Mouse (Mus musculus) neural tube, embryonic 11.5 days (tissue): Measurements from ENCODE around the gene Ppih. TPM values are rescaled to one million over a fixed set of nuclear protein-coding genes. Genes with fewer than 3 reads are reported as not detected.
"Not testable (repeated sequence)": the region's sequence is repeated elsewhere in the genome, so short reads cannot be mapped to it uniquely, and the experiment has no call there.

Source experiments
- ATAC-seq: fragments of 200-750 bp; cut with Nextera tagmentation; 2 replicates; pipeline ENCODE4 v1.8.0; 2017; ENCODE audit warnings: moderate number of reproducible peaks, mild to moderate bottlenecking, moderate TSS enrichment, moderate library complexity; ENCODE audit not compliant: insufficient read depth, low FRiP score, low TSS enrichment
- DNase-seq: peaks from one replicate; pipeline ENCODE4 v3.0.0-alpha.2; 2015; ENCODE audit warnings: low spot score
- H3K27ac ChIP-seq: fragments of 300-500 bp; sonication (generic); 2 replicates; pipeline ENCODE4 v1.5.1; 2014; ENCODE audit warnings: low read depth, mild to moderate bottlenecking, low read length
- H3K27me3 ChIP-seq: fragments of 300-500 bp; sonication (generic); 2 replicates; pipeline ENCODE4 v1.6.1; 2014; ENCODE audit warnings: mild to moderate bottlenecking, low read length, mixed read lengths; ENCODE audit not compliant: control insufficient read depth, insufficient read depth
- H3K36me3 ChIP-seq: fragments of 300-500 bp; sonication (generic); 2 replicates; pipeline ENCODE4 v1.6.1; 2014; ENCODE audit warnings: mild to moderate bottlenecking, low read length, moderate library complexity, mixed read lengths; ENCODE audit not compliant: control insufficient read depth, insufficient read depth
- H3K4me1 ChIP-seq: fragments of 300-500 bp; sonication (generic); 2 replicates; pipeline ENCODE4 v1.6.1; 2014; ENCODE audit warnings: low read length, mixed read lengths; ENCODE audit not compliant: control insufficient read depth, insufficient read depth
- H3K4me2 ChIP-seq: fragments of 300-500 bp; sonication (generic); 2 replicates; pipeline ENCODE4 v1.6.1; 2014; ENCODE audit warnings: low read depth, mild to moderate bottlenecking, moderate library complexity
- H3K4me3 ChIP-seq: fragments of 300-500 bp; sonication (generic); 2 replicates; pipeline ENCODE4 v1.5.1; 2014; ENCODE audit warnings: low read depth, low read length
- H3K9ac ChIP-seq: fragments of 300-500 bp; sonication (generic); 2 replicates; pipeline ENCODE4 v1.6.1; 2014; ENCODE audit warnings: mild to moderate bottlenecking, low read length
- H3K9me3 ChIP-seq: fragments of 300-500 bp; sonication (generic); 2 replicates; pipeline ENCODE4 v1.6.1; 2016; ENCODE audit warnings: low read length; ENCODE audit not compliant: control insufficient read depth
- WGBS: fragments of 180-500 bp; shearing (Covaris S2); extraction: QIAGEN DNeasy Blood & Tissue Kit; methylation state at CpG from one replicate; pipeline ENCODE4 v1.1.7; 2014; 5-methylcytosine and 5-hydroxymethylcytosine counted together
- polyA plus RNA-seq: library from polyadenylated mRNA; unstranded; fragments of >200 nt; fragmentation: Nextera tagmentation; extraction: Ambion mirVana; gene quantifications from 2 replicates; pipeline ENCODE4 v1.2.1, GENCODE M21; 2014

The Ppih gene
- polyA plus RNA-seq, 1 experiment from 2014 or later = 106 TPM

GRCm38 (mm10) chr4:119294415-119295133 is 25.8 kb downstream of the Ppih start, which contains the start of gene Ybx1:
Gene Ybx1 (minus strand): TSS chr4:119294604.
- H3K9ac ChIP-seq = peak within 1 kb of the TSS; percentile 91
- peaks cover 14% of the 10 kb centered on the region for H3K4me1 ChIP-seq
- H3K27me3 ChIP-seq = no peaks in the 10 kb centered on the region
- no peaks in the 10 kb centered on the region for H3K9me3 ChIP-seq
- peak within 1 kb of the TSS; percentile 88 for H3K4me2 ChIP-seq
- no peaks in the 10 kb centered on the region for H3K36me3 ChIP-seq
- DNase-seq = peak; percentile 98
- ATAC-seq = peak; percentile 100
- WGBS = under 1% methylated on average over 61 of the region's 61 CpGs
- H3K27ac ChIP-seq = peak within 1 kb of the TSS; percentile 86
- peak within 1 kb of the TSS; percentile 99 for H3K4me3 ChIP-seq

DNA sequence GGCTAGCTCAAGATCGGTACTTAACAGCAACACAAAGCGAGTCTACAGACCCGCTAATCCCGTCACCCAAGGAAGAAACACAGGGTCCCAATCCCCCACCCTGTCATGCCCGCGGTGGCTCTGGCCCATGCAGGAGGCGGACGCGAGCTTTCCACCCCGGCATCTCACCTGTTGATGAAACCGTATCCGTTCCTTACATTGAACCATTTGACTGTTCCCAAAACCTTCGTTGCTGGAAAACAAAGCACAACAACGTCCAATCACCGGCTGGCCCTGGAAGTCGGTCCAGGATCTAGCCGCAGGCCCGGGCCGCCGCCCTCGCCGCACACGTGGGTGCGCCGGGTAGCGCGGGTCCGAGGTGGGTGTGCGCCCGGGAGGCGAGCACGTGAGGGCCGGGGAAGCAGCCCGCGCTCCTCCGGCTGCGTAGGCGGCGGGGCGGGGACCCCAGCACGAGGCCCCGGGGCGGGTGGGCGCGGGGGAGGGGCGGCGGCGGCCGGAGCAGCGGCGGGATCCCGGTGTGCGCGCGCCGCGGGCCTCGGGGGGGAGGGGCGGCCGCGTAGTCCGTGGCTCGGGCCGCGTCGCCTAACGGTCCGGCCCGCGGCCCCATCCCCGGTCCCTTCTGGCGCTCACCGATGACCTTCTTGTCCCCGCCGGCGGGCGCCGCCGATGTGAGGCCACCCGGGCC is 26.6 kb downstream of the Ppih start:
- 1% methylated on average over 47 of the region's 80 CpGs for WGBS

GRCm38 (mm10) chr4:119292771-119293573 is 27.4 kb downstream of the Ppih start:
- Histone ChIP-seq H3K9me3 (no peaks in the 10 kb centered on the region), H3K36me3 (peaks cover 2% of the 10 kb centered on the region; the same call in 1 of the 2 replicates), H3K27ac (no peak overlapping the region), H3K9ac (peak overlapping the region; percentile 91), H3K4me1 (peaks cover 14% of the 10 kb centered on the region), H3K4me2 (peak overlapping the region; percentile 88), H3K4me3 (peak overlapping the region; percentile 99), H3K27me3 (no peaks in the 10 kb centered on the region)
- DNase-seq (peak; percentile 50), ATAC-seq (no peak)
- WGBS = 2% methylated on average over 24 of the region's 24 CpGs

More for the DNA sequence above, 26.6 kb downstream of the Ppih start:
- Histone ChIP-seq H3K36me3 (peaks cover 2% of the 10 kb centered on the region; the same call in 1 of the 2 replicates), H3K27me3 (no peaks in the 10 kb centered on the region), H3K27ac (peak overlapping the region; percentile 78; the same call in 1 of the 2 replicates), H3K9me3 (no peaks in the 10 kb centered on the region), H3K9ac (peak overlapping the region; percentile 91), H3K4me3 (peak overlapping the region; percentile 99), H3K4me1 (peaks cover 14% of the 10 kb centered on the region), H3K4me2 (peak overlapping the region; percentile 88)
- DNase-seq (peak; percentile 39), ATAC-seq (peak; percentile 33)

- peak overlapping the region; percentile 99 for H3K4me3 ChIP-seq
- peaks cover 2% of the 10 kb centered on the region; the same call in 1 of the 2 replicates for H3K36me3 ChIP-seq
- H3K27ac ChIP-seq = no peak overlapping the region
- no peak overlapping the region for H3K9ac ChIP-seq
- H3K9me3 ChIP-seq = no peaks in the 10 kb centered on the region
- peaks cover 14% of the 10 kb centered on the region for H3K4me1 ChIP-seq
- 88% methylated on average over 1 of the region's 1 CpGs for WGBS
- H3K27me3 ChIP-seq = no peaks in the 10 kb centered on the region
- DNase-seq (no peak), ATAC-seq (no peak)
- H3K4me2 ChIP-seq = peak overlapping the region; percentile 88
Measured at GRCm38 (mm10) chr4:119291921-119292320, 28.4 kb downstream of the Ppih start.

GRCm38 (mm10) chr4:119285336-119285735 is 35.0 kb downstream of the Ppih start:
- peaks cover 11% of the 10 kb centered on the region for H3K36me3 ChIP-seq
- 94% methylated on average over 2 of the region's 2 CpGs for WGBS
- no peak for DNase-seq
- no peak overlapping the region for H3K4me3 ChIP-seq
- H3K27ac ChIP-seq = no peak overlapping the region
- no peaks in the 10 kb centered on the region for H3K27me3 ChIP-seq
- H3K9ac ChIP-seq = no peak overlapping the region
- no peak for ATAC-seq
- no peaks in the 10 kb centered on the region for H3K4me1 ChIP-seq
- H3K4me2 ChIP-seq = no peak overlapping the region
- H3K9me3 ChIP-seq = no peaks in the 10 kb centered on the region

- Histone ChIP-seq H3K27ac (no peak overlapping the region), H3K27me3 (no peaks in the 10 kb centered on the region), H3K4me1 (no peaks in the 10 kb centered on the region), H3K4me2 (no peak overlapping the region), H3K9me3 (no peaks in the 10 kb centered on the region), H3K36me3 (peaks cover 11% of the 10 kb centered on the region), H3K9ac (no peak overlapping the region), H3K4me3 (no peak overlapping the region)
- WGBS = 83% methylated on average over 1 of the region's 1 CpGs
- ATAC-seq (no peak), DNase-seq (no peak)
Measured at GRCm38 (mm10) chr4:119284861-119285260, 35.5 kb downstream of the Ppih start.

GRCm38 (mm10) chr4:119278784-119279183 is 41.6 kb downstream of the Ppih start:
- 92% methylated on average over 15 of the region's 15 CpGs for WGBS
- not testable (repeated sequence) for H3K9ac ChIP-seq, ATAC-seq

GRCm38 (mm10) chr4:119275726-119276125 is 44.6 kb downstream of the Ppih start:
- H3K36me3 ChIP-seq = peaks cover 22% of the 10 kb centered on the region
- no peaks in the 10 kb centered on the region for H3K27me3 ChIP-seq
- ATAC-seq = no peak
- 89% methylated on average over 2 of the region's 2 CpGs for WGBS
- no peaks in the 10 kb centered on the region for H3K9me3 ChIP-seq
- no peak overlapping the region for H3K27ac ChIP-seq
- H3K4me2 ChIP-seq = no peak overlapping the region
- DNase-seq = no peak
- no peaks in the 10 kb centered on the region for H3K4me1 ChIP-seq
- no peak overlapping the region for H3K9ac ChIP-seq
- H3K4me3 ChIP-seq = no peak overlapping the region

More at GRCm38 (mm10) chr4:119278784-119279183, 41.6 kb downstream of the Ppih start:
- H3K4me2 ChIP-seq, DNase-seq, H3K4me1 ChIP-seq, H3K27me3 ChIP-seq, H3K27ac ChIP-seq, H3K9me3 ChIP-seq, H3K4me3 ChIP-seq: not testable (repeated sequence)
- peaks cover 24% of the 10 kb centered on the region for H3K36me3 ChIP-seq
